ENCODE assay signal across 33 mouse cellular contexts in genomic region chr7:43876444-43876843, GRCm38 (mm10). TPM values are rescaled to one million over a fixed set of nuclear protein-coding genes. Genes with fewer than 3 reads are reported as not detected.
A peak's percentile ranks its signal among the peaks of the same experiment; 100 is the strongest.
DNase-seq lines count a peak whose midpoint lies in the region; ATAC-seq lines count a peak whose summit lies in the region.
"Had no signal": no experiment of that assay in that cellular context is flagged by ENCODE, and none has a peak within 500 bp of the region (broad histone marks: within the 10 kb centered on the region; RNA-seq: fewer than 3 reads in every experiment).

No protein-coding gene starts in this region.

- no peaks in the 10 kb centered on the region for H3K27me3 ChIP-seq in lung, embryonic 15.5 days
- H3K27me3 ChIP-seq in embryonic facial prominence, embryonic 14.5 days (replicated peaks; ENCODE audit: control insufficient read depth, insufficient read depth, low read length), result no peaks in the 10 kb centered on the region
- peaks cover 2% of the 10 kb centered on the region; the same call in 1 of the 2 replicates for H3K27me3 ChIP-seq in stomach, embryonic 16.5 days (ENCODE audit: control insufficient read depth, insufficient read depth, low read length)
- peaks cover 16% of the 10 kb centered on the region for H3K27me3 ChIP-seq in heart, embryonic 10.5 days (ENCODE audit: insufficient read depth, poor library complexity, severe bottlenecking)
- H3K27me3 ChIP-seq: hindbrain, embryonic 15.5 days; liver, embryonic 15.5 days; midbrain, embryonic 13.5 days had no signal

- no peak overlapping the region for H3K9ac ChIP-seq in lung, embryonic 15.5 days
- H3K9ac ChIP-seq in embryonic facial prominence, embryonic 14.5 days (ENCODE audit: low read depth, low read length), result no peak overlapping the region
- H3K9ac ChIP-seq in stomach, embryonic 16.5 days (ENCODE audit: low read length), result no peak overlapping the region
- H3K9ac ChIP-seq: hindbrain, embryonic 15.5 days; liver, embryonic 15.5 days; midbrain, embryonic 13.5 days had no signal

- H3K4me3 ChIP-seq in lung, embryonic 15.5 days, result no peak overlapping the region
- H3K4me3 ChIP-seq in embryonic facial prominence, embryonic 14.5 days (ENCODE audit: low read depth, low read length), result no peak overlapping the region
- H3K4me3 ChIP-seq in stomach, embryonic 16.5 days (replicated peaks; ENCODE audit: low read length), result no peak overlapping the region
- H3K4me3 ChIP-seq in heart, embryonic 10.5 days, result no peak overlapping the region
- H3K4me3 ChIP-seq: gastrocnemius, adult 2 months; hindbrain, embryonic 15.5 days; liver, embryonic 15.5 days; megakaryocyte, embryonic 14.5 days; midbrain, embryonic 13.5 days had no signal

- H3K4me2 ChIP-seq in lung, embryonic 15.5 days, result no peak overlapping the region
- no peak overlapping the region for H3K4me2 ChIP-seq in embryonic facial prominence, embryonic 14.5 days (ENCODE audit: low read depth, low read length)
- H3K4me2 ChIP-seq in stomach, embryonic 16.5 days (ENCODE audit: low read depth, low read length), result no peak overlapping the region
- H3K4me2 ChIP-seq: hindbrain, embryonic 15.5 days; liver, embryonic 15.5 days; midbrain, embryonic 13.5 days had no signal

- 52% methylated on average over 4 of the region's 4 CpGs for WGBS in lung, embryonic 15.5 days
- 60% methylated on average over 4 of the region's 4 CpGs for WGBS in embryonic facial prominence, embryonic 14.5 days
- WGBS in stomach, embryonic 16.5 days, result 49% methylated on average over 4 of the region's 4 CpGs
- WGBS in heart, embryonic 10.5 days, result 78% methylated on average over 4 of the region's 4 CpGs

- no peaks in the 10 kb centered on the region for H3K4me1 ChIP-seq in lung, embryonic 15.5 days
- no peaks in the 10 kb centered on the region for H3K4me1 ChIP-seq in embryonic facial prominence, embryonic 14.5 days (ENCODE audit: control insufficient read depth, insufficient read depth, low read length)
- H3K4me1 ChIP-seq in stomach, embryonic 16.5 days (ENCODE audit: control insufficient read depth, insufficient read depth, low read length), result no peaks in the 10 kb centered on the region; the same call in 1 of the 2 replicates
- no peaks in the 10 kb centered on the region for H3K4me1 ChIP-seq in heart, embryonic 10.5 days
- H3K4me1 ChIP-seq: hindbrain, embryonic 15.5 days; liver, embryonic 15.5 days; megakaryocyte, embryonic 14.5 days had no signal

- peak; percentile 67; the same call in 1 of the 2 replicates for ATAC-seq in lung, embryonic 15.5 days (ENCODE audit: borderline replicate concordance, extremely low read depth, low FRiP score, low TSS enrichment)
- peak; percentile 75; the same call in 1 of the 2 replicates for ATAC-seq in embryonic facial prominence, embryonic 14.5 days (ENCODE audit: low read depth)
- peak; percentile 77; the same call in 1 of the 2 replicates for ATAC-seq in stomach, embryonic 16.5 days (ENCODE audit: insufficient read depth, low FRiP score)
- no peak for ATAC-seq in monocyte, adult 5-6 weeks (replicated peaks; ENCODE audit: insufficient number of reproducible peaks, low FRiP score, low TSS enrichment, poor library complexity, severe bottlenecking)
- ATAC-seq: midbrain, embryonic 13.5 days had no signal

- H3K27ac ChIP-seq in lung, embryonic 15.5 days, result no peak overlapping the region
- H3K27ac ChIP-seq in embryonic facial prominence, embryonic 14.5 days (replicated peaks; ENCODE audit: low read depth, low read length), result 0 out of 2 replicates have a peak overlapping the region, but pooled peaks have one; percentile 21
- H3K27ac ChIP-seq in stomach, embryonic 16.5 days (ENCODE audit: low read length), result peak overlapping the region; percentile 38; the same call in 1 of the 2 replicates
- no peak overlapping the region for H3K27ac ChIP-seq in heart, embryonic 10.5 days
- H3K27ac ChIP-seq: gastrocnemius, adult 2 months; hindbrain, embryonic 15.5 days; kidney, postnatal 0 days; liver, embryonic 15.5 days; midbrain, embryonic 13.5 days had no signal

- no peaks in the 10 kb centered on the region for H3K36me3 ChIP-seq in lung, embryonic 15.5 days
- no peaks in the 10 kb centered on the region for H3K36me3 ChIP-seq in embryonic facial prominence, embryonic 14.5 days (ENCODE audit: control insufficient read depth, insufficient read depth, low read length)
- no peaks in the 10 kb centered on the region for H3K36me3 ChIP-seq in stomach, embryonic 16.5 days (ENCODE audit: control insufficient read depth, insufficient read depth, low read length)
- no peaks in the 10 kb centered on the region for H3K36me3 ChIP-seq in heart, embryonic 10.5 days
- H3K36me3 ChIP-seq: hindbrain, embryonic 15.5 days; liver, embryonic 15.5 days; midbrain, embryonic 13.5 days had no signal

- peak; percentile 15 for DNase-seq in embryo, embryonic 10 days (ENCODE audit: low spot score)
- DNase-seq in embryo, embryonic 11 days, result no peak
- no peak for DNase-seq in lung, adult 18-20 months
- DNase-seq in embryonic facial prominence, embryonic 14.5 days (ENCODE audit: low spot score), result peak; percentile 83
- DNase-seq in heart, embryonic 10.5 days (ENCODE audit: low spot score), result no peak
- DNase-seq: adrenal gland, postnatal 10 days; cerebellum, adult 18-20 months; cerebellum, postnatal 14 days; gastrocnemius, adult 2 months; heart, postnatal 4 days; kidney, adult 18-20 months; layer of hippocampus, adult 9-11 months; liver; lung, postnatal 36 days; right cerebral cortex, postnatal 14 days; thymus, adult 2 months; thymus, postnatal 4 days had no signal

- no peaks in the 10 kb centered on the region for H3K9me3 ChIP-seq in lung, embryonic 15.5 days
- H3K9me3 ChIP-seq in embryonic facial prominence, embryonic 14.5 days (ENCODE audit: control insufficient read depth, low read length), result no peaks in the 10 kb centered on the region
- no peaks in the 10 kb centered on the region for H3K9me3 ChIP-seq in stomach, embryonic 16.5 days (replicated peaks; ENCODE audit: control insufficient read depth, low read length)
- H3K9me3 ChIP-seq in heart, embryonic 10.5 days, result no peaks in the 10 kb centered on the region
- H3K9me3 ChIP-seq: hindbrain, embryonic 15.5 days; liver, embryonic 15.5 days had no signal

RNA-seq across cellular contexts. Expression of gene Klk4, which starts 4.5 kb away (rescaled TPM):
- polyA plus RNA-seq in lung, embryonic 15.5 days (2015; fragmentation: Nextera tagmentation; extraction: Ambion mirVana), result not detected in 2 replicates
- polyA plus RNA-seq in embryonic facial prominence, embryonic 14.5 days (2014; fragmentation: Nextera tagmentation; extraction: Ambion mirVana), result 0.14 TPM in 1 of 2 replicates, not detected in the other
- 0.18 TPM in 1 of 2 replicates, not detected in the other for polyA plus RNA-seq in stomach, embryonic 16.5 days (2015; fragmentation: Nextera tagmentation; extraction: Ambion mirVana)
- 0.10 TPM in 1 of 2 replicates, not detected in the other for polyA plus RNA-seq in heart, embryonic 10.5 days (2016; fragmentation: Nextera tagmentation; extraction: Ambion mirVana)
- not detected in 3 replicates for total RNA-seq in monocyte, adult 5-6 weeks (2017)
- total RNA-seq: gastrocnemius, adult 2 months; heart, postnatal 4 days; left cerebral cortex, adult 18-20 months; left cerebral cortex, postnatal 25 days had no signal
- polyA plus RNA-seq: forebrain, embryonic 11.5 days; gonadal fat pad, adult 2 months; kidney, postnatal 0 days; large intestine, adult 2 months; liver, embryonic 15.5 days; midbrain, embryonic 13.5 days; neural tube, embryonic 11.5 days; stomach, embryonic 14.5 days had no signal

RNA-seq across cellular contexts. Expression of gene Klk5, which starts 34.7 kb away (rescaled TPM):
- polyA plus RNA-seq in lung, embryonic 15.5 days (2015; fragmentation: Nextera tagmentation; extraction: Ambion mirVana), result not detected in 2 replicates
- 1.3 and 1.6 TPM in 2 replicates for polyA plus RNA-seq in embryonic facial prominence, embryonic 14.5 days (2014; fragmentation: Nextera tagmentation; extraction: Ambion mirVana)
- polyA plus RNA-seq in stomach, embryonic 16.5 days (2015; fragmentation: Nextera tagmentation; extraction: Ambion mirVana), result 0.10 TPM in 1 of 2 replicates, not detected in the other
- 0.14 TPM in 1 of 2 replicates, not detected in the other for polyA plus RNA-seq in heart, embryonic 10.5 days (2016; fragmentation: Nextera tagmentation; extraction: Ambion mirVana)
- total RNA-seq in monocyte, adult 5-6 weeks (2017), result not detected in 3 replicates
- total RNA-seq: adrenal gland, postnatal 10 days; gastrocnemius, adult 2 months; heart, postnatal 4 days; left cerebral cortex, adult 18-20 months; left cerebral cortex, postnatal 25 days had no signal
- polyA plus RNA-seq: gonadal fat pad, adult 2 months; heart, embryonic 16.5 days; hindbrain, embryonic 15.5 days; kidney, postnatal 0 days; large intestine, adult 2 months; liver, embryonic 15.5 days; midbrain, embryonic 13.5 days; neural tube, embryonic 11.5 days; stomach, embryonic 14.5 days had no signal

RNA-seq across cellular contexts. Expression of gene Klk6, which starts 52.1 kb away (rescaled TPM):
- polyA plus RNA-seq in lung, embryonic 15.5 days (2015; fragmentation: Nextera tagmentation; extraction: Ambion mirVana), result not detected in 2 replicates
- polyA plus RNA-seq in embryonic facial prominence, embryonic 14.5 days (2014; fragmentation: Nextera tagmentation; extraction: Ambion mirVana), result 0.18 and 0.42 TPM in 2 replicates
- 0.30 and 0.42 TPM in 2 replicates for polyA plus RNA-seq in stomach, embryonic 16.5 days (2015; fragmentation: Nextera tagmentation; extraction: Ambion mirVana)
- not detected in 2 replicates for polyA plus RNA-seq in heart, embryonic 10.5 days (2016; fragmentation: Nextera tagmentation; extraction: Ambion mirVana)
- total RNA-seq in monocyte, adult 5-6 weeks (2017), result not detected in 3 replicates
- total RNA-seq: adrenal gland, postnatal 10 days; gastrocnemius, adult 2 months; heart, postnatal 4 days had no signal
- polyA plus RNA-seq: forebrain, embryonic 11.5 days; gonadal fat pad, adult 2 months; heart, embryonic 16.5 days; hindbrain, embryonic 15.5 days; kidney, postnatal 0 days; large intestine, adult 2 months; liver, embryonic 15.5 days; midbrain, embryonic 13.5 days; neural tube, embryonic 11.5 days; stomach, embryonic 14.5 days had no signal

RNA-seq across cellular contexts. Expression of gene Klk15, which starts 57.1 kb away (rescaled TPM):
- polyA plus RNA-seq in lung, embryonic 15.5 days (2015; fragmentation: Nextera tagmentation; extraction: Ambion mirVana), result not detected in 2 replicates
- not detected in 2 replicates for polyA plus RNA-seq in embryonic facial prominence, embryonic 14.5 days (2014; fragmentation: Nextera tagmentation; extraction: Ambion mirVana)
- not detected in 2 replicates for polyA plus RNA-seq in stomach, embryonic 16.5 days (2015; fragmentation: Nextera tagmentation; extraction: Ambion mirVana)
- not detected in 2 replicates for polyA plus RNA-seq in heart, embryonic 10.5 days (2016; fragmentation: Nextera tagmentation; extraction: Ambion mirVana)
- total RNA-seq in monocyte, adult 5-6 weeks (2017), result not detected in 3 replicates
- total RNA-seq: adrenal gland, postnatal 10 days; gastrocnemius, adult 2 months; heart, postnatal 4 days; left cerebral cortex, adult 18-20 months; left cerebral cortex, postnatal 25 days had no signal
- polyA plus RNA-seq: forebrain, embryonic 11.5 days; gonadal fat pad, adult 2 months; heart, embryonic 16.5 days; hindbrain, embryonic 15.5 days; kidney, postnatal 0 days; large intestine, adult 2 months; liver, embryonic 15.5 days; midbrain, embryonic 13.5 days; neural tube, embryonic 11.5 days; stomach, embryonic 14.5 days had no signal

Comparison
In these comparisons a context has a peak if more than half of its experiments do, and no peak if none do; other contexts are left out.
1. DNase-seq: peak in embryo, embryonic 10 days (single experiment) and embryonic facial prominence, embryonic 14.5 days (single experiment); none in embryo, embryonic 11 days (single experiment), lung, adult 18-20 months (0 of 2) and heart, embryonic 10.5 days (single experiment).
2. H3K27ac ChIP-seq: peak in embryonic facial prominence, embryonic 14.5 days (single experiment) and stomach, embryonic 16.5 days (single experiment); none in lung, embryonic 15.5 days (single experiment) and heart, embryonic 10.5 days (single experiment).